Mouse (Mus musculus) thymus, adult 18-20 months (tissue): ENCODE measurements around the gene Tmem63a.

Experiments used
- DNase-seq, 2 experiments: peaks; one replicate each; pipeline ENCODE4 v3.0.0; 2022; ENCODE audit warnings: mixed read lengths in 2 of 2

Gene Tmem63a

GRCm38 (mm10) chr1:181011601-181012000 lies 69.5 kb downstream of the Tmem63a start:
- no peak for DNase-seq

- DNase-seq: no peak
These were observed 70.3 kb downstream of the Tmem63a start for GRCm38 (mm10) chr1:181012416-181012815.

DNA sequence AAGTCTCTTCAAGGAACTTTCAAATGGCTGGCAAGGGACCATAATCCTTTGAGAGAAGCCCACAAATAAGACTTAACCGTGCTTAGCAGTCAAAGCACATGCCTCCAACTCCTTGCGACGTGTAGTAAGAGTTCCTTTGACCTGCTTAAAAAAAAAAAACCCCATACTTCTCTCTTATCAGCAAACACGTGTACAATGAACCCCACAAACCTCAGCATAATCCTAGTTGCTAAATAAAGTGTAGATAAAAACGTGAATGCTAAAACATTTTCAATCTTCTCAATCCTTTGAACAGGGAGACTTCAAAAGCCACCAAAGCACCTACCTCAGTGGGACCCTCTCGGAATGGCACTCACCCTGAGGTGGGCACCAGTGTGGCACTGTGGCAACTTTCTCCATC lies 71.3 kb downstream of the Tmem63a start:
- no peak for DNase-seq

DNA sequence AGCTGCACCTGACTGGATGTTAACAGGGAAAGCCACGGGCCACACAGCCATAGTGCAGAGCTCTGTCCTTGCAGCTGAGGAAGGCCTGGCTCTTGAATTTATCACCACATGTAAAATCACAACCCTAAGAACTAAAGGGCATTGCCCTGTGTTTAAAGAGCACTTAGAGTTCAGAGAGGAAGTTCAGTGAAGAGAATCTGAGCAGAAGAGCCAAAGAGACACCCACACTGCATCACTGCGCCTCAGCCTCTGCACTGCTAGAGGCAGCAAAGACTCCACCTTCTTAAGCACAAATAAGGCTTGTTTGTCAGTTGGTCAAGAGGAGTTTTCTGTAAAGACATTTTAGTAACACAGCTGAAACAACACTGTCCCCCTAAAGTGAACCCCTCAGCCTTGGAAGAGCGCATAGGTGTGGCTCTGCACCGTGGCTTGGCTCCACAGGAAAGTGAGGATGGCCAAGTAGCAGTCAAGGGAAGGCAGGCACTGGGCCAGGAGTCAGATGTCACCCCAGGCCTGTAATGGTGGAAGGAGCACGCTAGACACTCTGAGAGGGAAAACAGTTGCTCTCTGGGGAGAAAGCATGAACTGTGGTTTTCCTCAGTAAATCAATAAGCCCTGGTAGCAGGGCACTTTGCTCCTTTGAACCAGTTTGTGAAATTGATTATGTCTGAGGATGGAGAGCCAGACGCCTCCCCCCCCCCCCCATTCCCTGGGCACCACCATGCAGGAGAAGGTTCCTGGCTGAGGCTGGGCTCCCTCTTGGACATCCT lies 72.8 kb downstream of the Tmem63a start:
- DNase-seq: no peak

DNA sequence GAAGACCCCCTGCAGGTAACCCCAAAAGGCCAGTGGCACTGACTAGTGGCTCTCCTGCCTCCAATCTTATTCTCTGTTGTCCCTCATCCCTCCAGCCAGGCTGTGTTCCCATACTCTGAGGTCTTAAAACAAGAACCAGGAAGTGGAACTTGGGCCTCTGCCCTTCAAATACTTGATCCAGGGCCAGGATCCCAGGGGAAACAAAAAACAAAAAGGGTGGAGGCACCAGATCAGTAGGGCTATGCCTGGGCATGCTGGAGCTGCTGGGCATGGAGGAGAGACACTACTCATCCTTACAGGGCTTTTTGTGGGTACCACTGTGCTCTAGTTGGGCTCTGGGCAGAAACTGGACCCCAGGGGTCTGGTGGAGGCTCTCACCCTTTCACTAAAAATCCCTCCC lies 73.4 kb downstream of the Tmem63a start:
- no peak for DNase-seq

DNA sequence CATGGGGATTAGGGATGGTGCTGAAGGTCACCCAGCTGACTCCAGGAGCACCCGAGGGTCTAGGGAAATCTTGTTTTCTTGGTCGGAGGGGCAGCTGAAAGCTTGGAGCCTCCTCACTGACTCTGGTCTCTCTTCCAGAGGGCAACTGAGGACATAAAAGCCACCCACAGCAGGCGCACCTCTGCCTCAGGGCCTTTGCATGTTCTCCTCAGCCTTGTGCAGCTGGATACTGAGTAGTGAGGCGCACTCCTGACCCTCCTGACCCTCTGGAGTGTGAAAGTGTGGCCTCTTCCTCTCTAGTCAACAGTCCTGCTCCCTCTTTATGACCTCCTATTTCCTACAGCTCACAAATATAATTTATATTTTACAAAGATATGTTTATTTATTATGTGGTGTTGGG lies 73.9 kb downstream of the Tmem63a start:
- no peak for DNase-seq

DNA sequence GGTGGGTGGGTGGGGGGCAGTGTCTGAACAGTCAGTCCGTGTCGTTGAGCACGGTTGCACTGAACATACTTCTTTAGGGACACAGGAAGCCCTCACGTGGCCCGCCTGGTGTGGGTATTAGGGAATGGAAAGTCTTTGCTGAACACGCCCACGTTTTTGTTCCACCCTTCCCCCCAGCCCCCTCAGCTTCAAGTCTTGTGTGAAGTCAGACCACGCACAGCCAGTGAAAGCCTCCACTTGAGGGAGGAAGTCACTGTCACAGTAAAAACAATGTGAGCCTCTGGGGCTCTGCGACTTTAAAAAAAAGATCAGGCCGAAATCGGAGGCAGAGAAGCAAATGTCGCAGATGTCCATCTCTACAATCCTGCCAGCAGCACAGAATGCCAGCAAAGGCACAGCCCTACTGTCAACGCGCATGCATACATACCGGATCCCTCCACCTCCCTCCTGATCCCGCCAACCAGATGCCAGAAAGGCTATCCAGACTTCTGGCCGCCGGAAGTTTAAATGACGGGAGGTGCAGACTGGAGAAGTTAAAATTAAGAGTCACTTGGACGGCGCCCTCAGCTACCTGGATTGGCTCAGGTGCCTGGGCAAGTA lies 74.5 kb downstream of the Tmem63a start:
- peak; percentile 55 to 76 for DNase-seq

GRCm38 (mm10) chr1:181017212-181017711 lies 75.1 kb downstream of the Tmem63a start:
- peak; percentile 78 to 83 for DNase-seq

- DNase-seq: no peak
These were observed 75.8 kb downstream of the Tmem63a start for GRCm38 (mm10) chr1:181017890-181018420.

- no peak for DNase-seq
These were observed 78.8 kb downstream of the Tmem63a start, which contains the start of gene Ephx1 for GRCm38 (mm10) chr1:181020756-181021487. Ephx1 (minus strand) TSS chr1:181020904.

- DNase-seq: no peak
These were observed 79.3 kb downstream of the Tmem63a start for GRCm38 (mm10) chr1:181021488-181021865.

DNA sequence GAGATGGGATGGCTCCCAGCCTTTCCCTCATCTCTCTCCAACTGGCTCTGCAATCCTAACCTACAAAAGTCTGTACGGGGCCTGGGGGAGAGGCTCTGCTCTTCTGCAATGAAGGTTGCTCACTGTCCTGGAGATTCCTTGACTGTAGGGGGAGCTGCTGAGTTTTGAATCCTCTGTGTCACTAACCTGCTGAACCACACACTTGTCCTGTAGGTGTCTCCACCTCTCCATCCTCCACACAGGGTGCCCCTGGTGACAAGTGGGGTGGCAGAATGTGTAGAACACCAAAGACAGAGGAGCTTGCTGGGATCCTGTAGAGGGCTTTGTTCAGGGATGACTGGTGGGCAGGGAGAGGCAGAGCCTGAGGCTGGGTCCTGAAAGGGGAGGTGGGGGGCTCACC lies 80.1 kb downstream of the Tmem63a start:
- peak; percentile 53 to 76 for DNase-seq
